Mouse (Mus musculus) lung, adult 2 months (tissue): ENCODE results near the gene Edf1.

Experiments used
- CTCF ChIP-seq: fragments of 200-500 bp; IDR thresholded peaks from 2 replicates; pipeline ENCODE4 v1.5.1; 2011; ENCODE audit warnings: mild to moderate bottlenecking, low read length, control low read depth; ENCODE audit not compliant: insufficient read depth
- POLR2A ChIP-seq: fragments of 200-500 bp; IDR thresholded peaks from 2 replicates; pipeline ENCODE4 v1.6.1; 2011; ENCODE audit warnings: low read depth, mild to moderate bottlenecking, control low read depth, low read length, borderline replicate concordance; ENCODE audit errors: extremely low read depth

- TF ChIP-seq CTCF (no peak), POLR2A (no peak)
These were observed 29.6 kb downstream of the Edf1 start for GRCm38 (mm10) chr2:25587290-25587689.
